Mouse (Mus musculus) small intestine, adult 2 months (tissue): ENCODE data around the gene Urad.

ENCODE experiments used
- CTCF ChIP-seq: fragments of 200-500 bp; IDR thresholded peaks from 2 replicates; pipeline ENCODE4 v1.5.1; 2012; ENCODE audit warnings: low read depth, mild to moderate bottlenecking, control low read depth, inconsistent platforms, low read length, moderate library complexity, mixed read lengths; ENCODE audit not compliant: insufficient replicate concordance, insufficient read length; ENCODE audit errors: extremely low read depth
- POLR2A ChIP-seq: fragments of 200-500 bp; IDR thresholded peaks from 2 replicates; pipeline ENCODE4 v1.6.1; 2012; ENCODE audit warnings: low read depth, mild to moderate bottlenecking, control low read depth, inconsistent platforms, low read length, moderate library complexity

GRCm38 (mm10) chr5:147270673-147271655 is 51.3 kb downstream of the Urad start:
- TF ChIP-seq POLR2A, result no peak
- no peak for TF ChIP-seq CTCF
